Mouse (Mus musculus): ENCODE measurements around the gene Copz2. TPM values are rescaled to one million over a fixed set of nuclear protein-coding genes. Genes with fewer than 3 reads are reported as not detected.
A peak's percentile ranks its signal among the peaks of the same experiment; 100 is the strongest.
"Not testable (repeated sequence)": the region's sequence is repeated elsewhere in the genome, so short reads cannot be mapped to it uniquely, and the experiment has no call there.

Copz2 gene
- 1.4 and 7.4 TPM in 2 replicates for total RNA-seq (2014; fragmentation: Nextera tagmentation)
- 3.9 and 4.4 TPM in 2 replicates for total RNA-seq (2017)

- peak; percentile 76 for ATAC-seq (replicated peaks; ENCODE audit: poor library complexity, severe bottlenecking)
Measured at GRCm38 (mm10) chr11:96849681-96850467, at the start of gene Copz2. Gene Copz2 (plus strand): TSS chr11:96849870.

GRCm38 (mm10) chr11:96805606-96806005 lies 44.1 kb upstream of the Copz2 start:
- ATAC-seq (replicated peaks; ENCODE audit: poor library complexity, severe bottlenecking), result no peak

GRCm38 (mm10) chr11:96808066-96808465 lies 41.6 kb upstream of the Copz2 start:
- ATAC-seq (replicated peaks; ENCODE audit: poor library complexity, severe bottlenecking), result no peak

- no peak for ATAC-seq (replicated peaks; ENCODE audit: poor library complexity, severe bottlenecking)
Measured at GRCm38 (mm10) chr11:96809562-96810235, 40.0 kb upstream of the Copz2 start.

- not testable (repeated sequence) for ATAC-seq (replicated peaks; ENCODE audit: poor library complexity, severe bottlenecking)
Measured at GRCm38 (mm10) chr11:96811188-96811587, 38.5 kb upstream of the Copz2 start.

- no peak for ATAC-seq (replicated peaks; ENCODE audit: poor library complexity, severe bottlenecking)
Measured at GRCm38 (mm10) chr11:96813455-96813854, 36.2 kb upstream of the Copz2 start.

GRCm38 (mm10) chr11:96813920-96814319 lies 35.8 kb upstream of the Copz2 start:
- ATAC-seq (replicated peaks; ENCODE audit: poor library complexity, severe bottlenecking), result no peak

GRCm38 (mm10) chr11:96814443-96814842 lies 35.2 kb upstream of the Copz2 start:
- ATAC-seq (replicated peaks; ENCODE audit: poor library complexity, severe bottlenecking), result no peak

GRCm38 (mm10) chr11:96815895-96816294 lies 33.8 kb upstream of the Copz2 start:
- ATAC-seq (replicated peaks; ENCODE audit: poor library complexity, severe bottlenecking), result no peak

- ATAC-seq (replicated peaks; ENCODE audit: poor library complexity, severe bottlenecking), result no peak
Measured at GRCm38 (mm10) chr11:96816494-96816893, 33.2 kb upstream of the Copz2 start.

- ATAC-seq (replicated peaks; ENCODE audit: poor library complexity, severe bottlenecking), result no peak
Measured at GRCm38 (mm10) chr11:96816979-96817378, 32.7 kb upstream of the Copz2 start.

- no peak for ATAC-seq (replicated peaks; ENCODE audit: poor library complexity, severe bottlenecking)
Measured at GRCm38 (mm10) chr11:96818128-96818710, 31.5 kb upstream of the Copz2 start.

- no peak for ATAC-seq (replicated peaks; ENCODE audit: poor library complexity, severe bottlenecking)
Measured at GRCm38 (mm10) chr11:96821956-96822355, 27.7 kb upstream of the Copz2 start.

- ATAC-seq (replicated peaks; ENCODE audit: poor library complexity, severe bottlenecking), result peak; percentile 49
Measured at GRCm38 (mm10) chr11:96822675-96823470, 26.8 kb upstream of the Copz2 start.

GRCm38 (mm10) chr11:96823471-96823837 lies 26.2 kb upstream of the Copz2 start:
- ATAC-seq (replicated peaks; ENCODE audit: poor library complexity, severe bottlenecking), result no peak

GRCm38 (mm10) chr11:96823880-96824782 lies 25.5 kb upstream of the Copz2 start:
- peak; percentile 93 for ATAC-seq (replicated peaks; ENCODE audit: poor library complexity, severe bottlenecking)

- ATAC-seq (replicated peaks; ENCODE audit: poor library complexity, severe bottlenecking), result no peak
Measured at GRCm38 (mm10) chr11:96824783-96825495, 24.7 kb upstream of the Copz2 start.

- no peak for ATAC-seq (replicated peaks; ENCODE audit: poor library complexity, severe bottlenecking)
Measured at GRCm38 (mm10) chr11:96826481-96826880, 23.2 kb upstream of the Copz2 start.

GRCm38 (mm10) chr11:96827062-96827581 lies 22.5 kb upstream of the Copz2 start:
- no peak for ATAC-seq (replicated peaks; ENCODE audit: poor library complexity, severe bottlenecking)
